Mouse (Mus musculus): ENCODE results near the gene Tbxa2r. TPM values are rescaled to one million over a fixed set of nuclear protein-coding genes. Genes with fewer than 3 reads are reported as not detected.

Tbxa2r gene
- polyA plus RNA-seq, 1 experiment: 0.47 TPM

DNA sequence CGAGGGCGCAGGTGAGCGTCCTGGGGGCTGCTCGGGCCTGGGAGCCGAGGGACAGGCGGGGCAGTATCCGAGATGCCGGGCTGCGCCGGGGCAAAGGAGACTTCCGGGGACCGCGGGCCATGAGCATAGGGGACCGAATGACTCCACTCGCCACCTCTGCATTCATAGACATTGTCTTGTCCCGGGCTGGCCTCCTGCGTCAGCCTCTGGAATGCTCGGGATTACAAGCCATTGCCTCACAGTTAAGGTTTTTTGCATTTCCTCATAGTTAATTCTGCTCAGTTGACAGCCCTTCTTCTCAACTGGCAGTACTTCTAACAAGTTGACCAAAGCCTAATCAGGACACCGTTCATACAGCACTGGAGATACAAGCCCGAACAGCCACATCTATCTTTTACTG, 7.1 kb upstream of the Tbxa2r start:
- peak overlapping the region; percentile 94 for H3K27ac ChIP-seq (ENCODE audit: control insufficient read depth, insufficient read depth, low read depth, low read length)
- TF ChIP-seq CTCF (IDR thresholded peaks at IDR 0.05; ENCODE audit: control insufficient read depth, insufficient read depth, insufficient replicate concordance, low read depth, low read length) (no peak), POLR2A (IDR thresholded peaks at IDR 0.05; ENCODE audit: control insufficient read depth, low read depth, low read length) (no peak)
- peaks cover 13% of the 10 kb centered on the region for H3K4me1 ChIP-seq (ENCODE audit: control insufficient read depth, insufficient read depth, low read length)
- peak overlapping the region; percentile 98 for H3K4me3 ChIP-seq (ENCODE audit: control insufficient read depth, low read depth, low read length)
- H3K36me3 ChIP-seq (ENCODE audit: control insufficient read depth, insufficient read depth, low read length): no peaks in the 10 kb centered on the region; the same call in 1 of the 2 replicates
- H3K27me3 ChIP-seq (ENCODE audit: control insufficient read depth, insufficient read depth, low read length): no peaks in the 10 kb centered on the region

DNA sequence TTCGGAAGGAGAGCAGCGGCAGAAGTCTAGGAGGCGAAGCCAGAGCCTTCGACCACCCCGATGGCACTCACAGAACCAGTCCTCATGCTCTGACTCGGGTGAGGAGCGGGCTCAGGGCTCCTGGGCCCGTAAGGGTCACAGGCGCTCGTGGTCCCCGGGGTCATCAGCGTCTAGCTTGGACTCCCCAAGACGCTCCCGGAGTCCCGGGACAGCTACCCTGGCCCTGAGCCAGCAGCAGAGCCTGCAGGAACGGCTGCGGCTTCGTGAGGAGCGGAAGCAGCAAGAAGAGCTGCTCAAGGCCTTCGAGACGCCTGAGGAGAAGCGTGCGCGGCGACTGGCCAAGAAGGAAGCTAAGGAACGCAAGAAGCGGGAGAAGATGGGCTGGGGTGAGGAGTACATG, 6.1 kb upstream of the Tbxa2r start:
- TF ChIP-seq CTCF (IDR thresholded peaks at IDR 0.05; ENCODE audit: control insufficient read depth, insufficient read depth, insufficient replicate concordance, low read depth, low read length) (no peak), POLR2A (IDR thresholded peaks at IDR 0.05; ENCODE audit: control insufficient read depth, low read depth, low read length) (no peak)
- Histone ChIP-seq H3K27ac (ENCODE audit: control insufficient read depth, insufficient read depth, low read depth, low read length) (no peak overlapping the region), H3K4me1 (ENCODE audit: control insufficient read depth, insufficient read depth, low read length) (peaks cover 13% of the 10 kb centered on the region), H3K27me3 (ENCODE audit: control insufficient read depth, insufficient read depth, low read length) (no peaks in the 10 kb centered on the region), H3K4me3 (ENCODE audit: control insufficient read depth, low read depth, low read length) (no peak overlapping the region), H3K36me3 (ENCODE audit: control insufficient read depth, insufficient read depth, low read length) (no peaks in the 10 kb centered on the region; the same call in 1 of the 2 replicates)

DNA sequence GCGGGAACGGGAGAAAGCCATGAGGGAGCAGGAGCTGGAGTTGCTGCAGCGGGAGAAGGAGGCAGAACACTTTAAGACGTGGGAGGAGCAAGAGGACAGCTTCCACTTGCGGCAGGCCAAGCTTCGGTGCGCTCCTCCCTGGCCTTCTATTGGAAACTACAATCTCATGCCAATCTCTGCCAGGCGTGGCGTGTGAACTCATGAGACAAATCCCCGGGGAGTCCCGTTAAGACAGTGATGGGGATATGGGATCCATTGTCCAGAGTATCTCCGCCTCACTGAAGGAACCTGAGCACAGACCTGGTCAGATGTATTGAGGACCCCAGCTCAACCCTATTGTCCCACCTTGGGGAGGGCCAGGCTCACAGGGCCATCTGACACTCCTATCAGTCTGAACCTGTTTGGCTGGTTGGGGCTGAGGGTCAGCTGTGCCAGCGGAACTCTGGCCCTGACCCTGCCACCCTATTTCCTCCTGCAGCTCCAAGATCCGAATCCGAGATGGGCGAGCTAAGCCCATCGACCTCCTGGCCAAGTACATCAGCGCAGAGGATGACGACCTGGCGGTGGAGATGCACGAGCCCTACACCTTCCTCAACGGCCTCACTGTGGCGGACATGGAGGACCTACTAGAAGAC, 5.3 kb upstream of the Tbxa2r start:
- Histone ChIP-seq H3K27me3 (ENCODE audit: control insufficient read depth, insufficient read depth, low read length) (no peaks in the 10 kb centered on the region), H3K27ac (ENCODE audit: control insufficient read depth, insufficient read depth, low read depth, low read length) (no peak overlapping the region), H3K36me3 (ENCODE audit: control insufficient read depth, insufficient read depth, low read length) (no peaks in the 10 kb centered on the region; the same call in 1 of the 2 replicates), H3K4me1 (ENCODE audit: control insufficient read depth, insufficient read depth, low read length) (peaks cover 13% of the 10 kb centered on the region), H3K4me3 (ENCODE audit: control insufficient read depth, low read depth, low read length) (no peak overlapping the region)
- TF ChIP-seq POLR2A (IDR thresholded peaks at IDR 0.05; ENCODE audit: control insufficient read depth, low read depth, low read length): no peak
- TF ChIP-seq CTCF (IDR thresholded peaks at IDR 0.05; ENCODE audit: control insufficient read depth, insufficient read depth, insufficient replicate concordance, low read depth, low read length): no peak

DNA sequence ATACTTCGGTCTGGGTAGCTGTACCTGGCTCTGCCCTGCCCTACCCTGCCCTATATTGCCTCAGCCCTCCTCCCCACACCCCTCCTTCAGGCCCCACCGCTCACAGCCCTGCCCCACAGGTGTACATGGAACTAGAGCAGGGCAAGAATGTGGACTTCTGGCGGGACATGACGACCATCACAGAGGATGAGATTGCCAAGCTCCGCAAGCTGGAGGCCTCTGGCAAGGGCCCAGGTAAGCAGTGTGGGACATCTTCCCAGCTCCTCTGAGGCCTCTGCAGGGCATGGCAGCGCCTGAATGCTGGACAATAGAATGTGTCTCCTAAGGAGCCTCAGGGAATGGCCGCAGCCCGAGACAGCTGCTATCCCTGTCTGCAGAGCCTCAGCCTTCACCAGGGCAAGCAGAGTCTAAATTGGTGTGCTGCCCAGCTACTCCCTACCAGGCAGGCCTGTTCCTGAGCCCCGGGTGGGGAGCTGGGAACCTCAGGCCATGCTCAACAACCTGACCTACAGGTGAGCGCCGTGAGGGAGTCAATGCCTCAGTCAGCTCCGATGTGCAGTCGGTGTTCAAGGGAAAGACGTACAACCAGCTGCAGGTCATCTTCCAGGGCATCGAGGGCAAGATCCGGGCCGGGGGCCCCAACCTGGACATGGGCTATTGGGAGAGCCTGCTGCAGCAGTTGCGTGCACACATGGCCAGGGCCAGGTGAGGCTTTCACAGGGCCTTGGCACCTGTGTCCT, 4.6 kb upstream of the Tbxa2r start:
- Histone ChIP-seq H3K27ac (ENCODE audit: control insufficient read depth, insufficient read depth, low read depth, low read length) (no peak overlapping the region), H3K27me3 (ENCODE audit: control insufficient read depth, insufficient read depth, low read length) (no peaks in the 10 kb centered on the region), H3K36me3 (ENCODE audit: control insufficient read depth, insufficient read depth, low read length) (no peaks in the 10 kb centered on the region; the same call in 1 of the 2 replicates), H3K4me1 (ENCODE audit: control insufficient read depth, insufficient read depth, low read length) (peaks cover 9% of the 10 kb centered on the region), H3K4me3 (ENCODE audit: control insufficient read depth, low read depth, low read length) (no peak overlapping the region)
- TF ChIP-seq CTCF (IDR thresholded peaks at IDR 0.05; ENCODE audit: control insufficient read depth, insufficient read depth, insufficient replicate concordance, low read depth, low read length): no peak
- TF ChIP-seq POLR2A (IDR thresholded peaks at IDR 0.05; ENCODE audit: control insufficient read depth, low read depth, low read length): no peak

DNA sequence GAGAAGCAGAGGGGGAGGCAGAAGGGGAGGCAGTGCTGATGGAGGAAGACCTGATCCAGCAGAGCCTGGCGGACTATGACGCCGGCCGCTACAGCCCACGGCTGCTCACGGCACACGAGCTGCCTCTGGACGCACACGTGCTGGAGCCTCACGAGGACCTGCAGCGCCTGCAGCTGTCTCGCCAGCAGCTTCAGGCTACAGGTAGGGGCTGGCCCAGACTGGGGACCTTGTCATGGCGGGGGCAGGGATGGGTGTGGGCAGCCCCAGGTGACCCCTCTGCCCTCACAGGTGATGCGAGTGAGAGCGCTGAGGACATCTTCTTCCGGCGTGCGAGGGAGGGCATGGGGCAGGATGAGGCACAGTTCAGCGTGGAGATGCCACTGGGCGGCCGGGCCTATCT, 3.4 kb upstream of the Tbxa2r start:
- H3K36me3 ChIP-seq (ENCODE audit: control insufficient read depth, insufficient read depth, low read length): no peaks in the 10 kb centered on the region; the same call in 1 of the 2 replicates
- no peak overlapping the region for H3K27ac ChIP-seq (ENCODE audit: control insufficient read depth, insufficient read depth, low read depth, low read length)
- no peak overlapping the region for H3K4me3 ChIP-seq (ENCODE audit: control insufficient read depth, low read depth, low read length)
- no peak for TF ChIP-seq CTCF (IDR thresholded peaks at IDR 0.05; ENCODE audit: control insufficient read depth, insufficient read depth, insufficient replicate concordance, low read depth, low read length)
- no peak for TF ChIP-seq POLR2A (IDR thresholded peaks at IDR 0.05; ENCODE audit: control insufficient read depth, low read depth, low read length)
- H3K4me1 ChIP-seq (ENCODE audit: control insufficient read depth, insufficient read depth, low read length): no peaks in the 10 kb centered on the region; the same call in none of the 2 replicates
- no peaks in the 10 kb centered on the region for H3K27me3 ChIP-seq (ENCODE audit: control insufficient read depth, insufficient read depth, low read length)

DNA sequence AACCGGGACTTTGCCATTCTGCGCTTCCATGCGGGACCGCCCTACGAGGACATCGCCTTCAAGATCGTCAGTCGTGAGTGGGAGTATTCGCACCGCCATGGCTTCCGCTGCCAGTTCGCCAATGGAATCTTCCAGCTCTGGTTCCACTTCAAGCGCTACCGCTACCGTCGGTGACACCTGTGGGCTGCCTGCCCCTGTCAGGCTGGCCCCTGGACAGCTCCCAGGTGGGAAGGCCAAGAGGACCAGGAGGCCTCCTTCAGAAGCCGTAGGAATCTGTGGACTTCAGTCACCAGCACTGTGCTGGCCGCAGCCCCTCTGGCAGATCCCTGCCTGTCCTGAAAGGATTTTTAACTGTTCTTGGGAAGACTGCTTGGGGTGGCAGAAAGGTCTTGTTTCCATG, 2.8 kb upstream of the Tbxa2r start:
- Histone ChIP-seq H3K36me3 (ENCODE audit: control insufficient read depth, insufficient read depth, low read length) (no peaks in the 10 kb centered on the region; the same call in 1 of the 2 replicates), H3K4me1 (ENCODE audit: control insufficient read depth, insufficient read depth, low read length) (no peaks in the 10 kb centered on the region; the same call in none of the 2 replicates), H3K27ac (ENCODE audit: control insufficient read depth, insufficient read depth, low read depth, low read length) (no peak overlapping the region), H3K27me3 (ENCODE audit: control insufficient read depth, insufficient read depth, low read length) (no peaks in the 10 kb centered on the region), H3K4me3 (ENCODE audit: control insufficient read depth, low read depth, low read length) (no peak overlapping the region)
- TF ChIP-seq POLR2A (IDR thresholded peaks at IDR 0.05; ENCODE audit: control insufficient read depth, low read depth, low read length): no peak
- TF ChIP-seq CTCF (IDR thresholded peaks at IDR 0.05; ENCODE audit: control insufficient read depth, insufficient read depth, insufficient replicate concordance, low read depth, low read length): no peak

DNA sequence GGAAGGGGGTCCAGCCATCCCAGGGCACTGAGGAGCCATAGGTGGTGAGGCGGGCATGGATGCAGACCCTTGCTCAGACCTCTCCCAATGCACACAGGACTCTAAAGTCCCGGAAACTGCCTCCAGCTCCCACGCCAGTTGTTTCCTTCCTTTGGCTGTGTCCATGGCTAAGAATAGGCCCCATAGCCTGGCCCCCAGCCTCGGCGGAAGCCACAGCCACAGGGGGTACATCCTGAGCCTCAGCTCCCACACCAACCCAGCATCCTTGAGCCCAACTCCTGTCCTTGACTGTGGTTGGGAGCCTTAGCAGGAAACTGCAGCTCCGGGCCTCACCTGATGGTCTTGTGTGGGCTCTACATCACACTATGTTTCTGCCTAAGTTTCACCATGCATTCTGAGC, 1.7 kb upstream of the Tbxa2r start:
- no peak overlapping the region for H3K27ac ChIP-seq (ENCODE audit: control insufficient read depth, insufficient read depth, low read depth, low read length)
- H3K4me3 ChIP-seq (ENCODE audit: control insufficient read depth, low read depth, low read length): no peak overlapping the region
- no peaks in the 10 kb centered on the region; the same call in 1 of the 2 replicates for H3K36me3 ChIP-seq (ENCODE audit: control insufficient read depth, insufficient read depth, low read length)
- TF ChIP-seq CTCF (IDR thresholded peaks at IDR 0.05; ENCODE audit: control insufficient read depth, insufficient read depth, insufficient replicate concordance, low read depth, low read length) (no peak), POLR2A (IDR thresholded peaks at IDR 0.05; ENCODE audit: control insufficient read depth, low read depth, low read length) (no peak)
- no peaks in the 10 kb centered on the region; the same call in 1 of the 2 replicates for H3K4me1 ChIP-seq (ENCODE audit: control insufficient read depth, insufficient read depth, low read length)
- H3K27me3 ChIP-seq (ENCODE audit: control insufficient read depth, insufficient read depth, low read length): no peaks in the 10 kb centered on the region
